Mouse (Mus musculus) C2C12 (cell line): ENCODE measurements around the gene Ccdc61.

Experiments used
- CEBPB ChIP-seq: IDR thresholded peaks from one replicate; pipeline ENCODE4 v1.6.1; 2011; ENCODE audit warnings: low read depth, mild to moderate bottlenecking, control low read depth, moderate library complexity
- CTCF ChIP-seq: IDR thresholded peaks from one replicate; pipeline ENCODE4 v1.5.1; 2011; ENCODE audit not compliant: control insufficient read depth, insufficient read depth, insufficient read length
- MAX ChIP-seq: IDR thresholded peaks from one replicate; pipeline ENCODE4 v1.6.1; 2011; ENCODE audit warnings: mild to moderate bottlenecking, control low read depth
- MYOD1 ChIP-seq: IDR thresholded peaks from one replicate; pipeline ENCODE4 v1.6.1; 2011; ENCODE audit warnings: low read depth; ENCODE audit not compliant: control insufficient read depth, insufficient read length

GRCm38 (mm10) chr7:18886963-18887362 is 23.3 kb downstream of the Ccdc61 start:
- TF ChIP-seq CTCF (no peak), MAX (no peak), CEBPB (no peak), MYOD1 (no peak)
